Mouse (Mus musculus) E14TG2a.4 (cell line): ENCODE measurements around the gene Slc7a14.

Experiments used
- H3K27me3 ChIP-seq: 2 replicates; pipeline ENCODE4 v1.6.1; 2014; ENCODE audit warnings: low read length, control low read depth; ENCODE audit not compliant: insufficient read depth
- H3K36me3 ChIP-seq: 2 replicates; pipeline ENCODE4 v1.6.1; 2014; ENCODE audit warnings: low read length, control low read depth; ENCODE audit not compliant: insufficient read depth
- H3K4me1 ChIP-seq: replicated peaks from 2 replicates; pipeline ENCODE4 v1.6.1; 2014; ENCODE audit warnings: low read depth, low read length, control low read depth
- H3K4me3 ChIP-seq: replicated peaks from 2 replicates; pipeline ENCODE4 v1.5.1; 2014; ENCODE audit warnings: mild to moderate bottlenecking, low read length
- H3K9me3 ChIP-seq: 2 replicates; pipeline ENCODE4 v1.6.1; 2014; ENCODE audit warnings: low read length, control low read depth
- CTCF ChIP-seq: conservative IDR thresholded peaks from 2 replicates; pipeline ENCODE4 v1.5.1; 2014; ENCODE audit warnings: low read length
- NANOG ChIP-seq: IDR thresholded peaks from 2 replicates; pipeline ENCODE4 v1.6.1; 2014; ENCODE audit warnings: borderline replicate concordance, low read length, mixed read lengths
- POU5F1 ChIP-seq: IDR thresholded peaks from 2 replicates; pipeline ENCODE4 v1.6.1; 2014; ENCODE audit warnings: low read length, borderline replicate concordance

Gene Slc7a14

GRCm38 (mm10) chr3:31254427-31254826 lies 55.8 kb downstream of the Slc7a14 start:
- no peaks in the 10 kb centered on the region for H3K36me3 ChIP-seq
- H3K27me3 ChIP-seq = no peaks in the 10 kb centered on the region
- 0 out of 2 replicates have a peak, but pooled peaks cover 4% of the 10 kb centered on the region for H3K4me1 ChIP-seq
- TF ChIP-seq CTCF = no peak
- no peak for TF ChIP-seq NANOG
- TF ChIP-seq POU5F1 = no peak
- H3K4me3 ChIP-seq = no peak overlapping the region
- peaks cover 6% of the 10 kb centered on the region; the same call in 1 of the 2 replicates for H3K9me3 ChIP-seq

- Histone ChIP-seq H3K27me3 (no peaks in the 10 kb centered on the region), H3K4me3 (no peak overlapping the region), H3K36me3 (no peaks in the 10 kb centered on the region), H3K9me3 (peaks cover 6% of the 10 kb centered on the region; the same call in 1 of the 2 replicates), H3K4me1 (0 out of 2 replicates have a peak, but pooled peaks cover 4% of the 10 kb centered on the region)
- TF ChIP-seq POU5F1 (no peak), NANOG (no peak), CTCF (no peak)
Measured at GRCm38 (mm10) chr3:31253862-31254261, 56.3 kb downstream of the Slc7a14 start.

DNA sequence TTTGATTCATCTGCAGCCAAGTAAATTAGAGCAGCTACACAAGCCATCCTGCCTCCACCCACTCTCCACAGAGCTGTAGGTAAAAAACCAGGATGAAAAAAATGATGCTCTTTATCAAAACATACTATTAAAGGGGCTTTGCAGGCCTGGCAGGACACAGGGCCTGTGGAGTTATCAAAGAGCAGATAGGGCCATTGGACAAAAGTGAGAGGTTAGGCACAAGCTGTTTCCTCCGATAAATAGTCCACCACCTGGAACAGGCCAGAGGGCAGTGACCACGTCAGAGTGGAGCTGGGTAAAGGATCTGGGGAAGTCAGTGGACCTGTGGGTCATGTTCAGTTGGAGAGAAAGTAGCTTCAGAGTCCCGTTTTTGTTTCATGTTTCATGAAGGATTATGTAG lies 57.6 kb downstream of the Slc7a14 start:
- no peaks in the 10 kb centered on the region for H3K9me3 ChIP-seq
- H3K27me3 ChIP-seq = no peaks in the 10 kb centered on the region
- H3K36me3 ChIP-seq = no peaks in the 10 kb centered on the region
- TF ChIP-seq CTCF (no peak), NANOG (no peak), POU5F1 (no peak)
- 0 out of 2 replicates have a peak, but pooled peaks cover under 1% of the 10 kb centered on the region for H3K4me1 ChIP-seq
- no peak overlapping the region for H3K4me3 ChIP-seq

DNA sequence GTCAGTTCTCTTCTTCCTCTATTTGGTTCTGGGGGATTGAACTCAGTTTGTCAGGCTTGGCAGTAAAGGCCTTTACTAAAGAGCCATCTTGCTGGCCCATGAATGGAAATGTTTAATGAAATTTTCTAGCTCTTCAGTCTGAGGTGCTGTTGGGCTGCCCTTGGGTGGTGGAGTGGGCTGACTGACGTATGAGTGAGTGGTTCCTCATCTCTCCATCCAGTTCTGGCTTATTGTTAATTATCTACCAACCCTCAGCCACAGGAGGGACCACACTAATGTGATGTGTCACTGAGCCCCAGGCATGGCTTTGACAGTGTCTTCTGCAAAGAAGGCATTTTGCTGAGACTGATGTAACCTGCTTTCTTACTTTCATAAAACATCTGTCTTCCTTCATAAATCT lies 66.7 kb downstream of the Slc7a14 start:
- H3K9me3 ChIP-seq = no peaks in the 10 kb centered on the region
- no peak overlapping the region for H3K4me3 ChIP-seq
- no peaks in the 10 kb centered on the region for H3K4me1 ChIP-seq
- no peaks in the 10 kb centered on the region for H3K27me3 ChIP-seq
- no peak for TF ChIP-seq CTCF
- no peaks in the 10 kb centered on the region for H3K36me3 ChIP-seq

DNA sequence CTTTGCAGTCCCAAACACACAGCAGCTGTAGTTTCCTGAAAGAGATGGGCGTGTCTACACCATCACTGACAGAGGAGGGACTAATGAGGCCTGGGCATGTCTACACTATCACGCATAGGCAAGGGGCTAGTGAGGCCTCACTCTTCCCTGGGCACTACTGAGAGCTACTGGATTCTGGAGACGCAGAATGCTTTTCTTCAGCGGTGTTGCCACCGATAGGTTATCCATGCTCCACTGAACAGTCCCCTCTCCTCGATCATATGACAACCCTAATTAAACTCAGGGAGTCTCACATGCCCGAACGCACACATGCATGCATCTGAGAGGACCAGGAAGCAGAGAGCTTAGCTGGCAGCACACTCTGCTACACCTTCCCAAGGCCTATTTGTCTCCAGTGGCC lies 69.3 kb downstream of the Slc7a14 start:
- no peaks in the 10 kb centered on the region; the same call in 1 of the 2 replicates for H3K9me3 ChIP-seq
- TF ChIP-seq POU5F1 (no peak), CTCF (no peak), NANOG (no peak)
- H3K4me1 ChIP-seq = no peaks in the 10 kb centered on the region
- no peaks in the 10 kb centered on the region for H3K36me3 ChIP-seq
- H3K27me3 ChIP-seq = no peaks in the 10 kb centered on the region
- no peak overlapping the region for H3K4me3 ChIP-seq

- no peaks in the 10 kb centered on the region for H3K4me1 ChIP-seq
- H3K36me3 ChIP-seq = no peaks in the 10 kb centered on the region
- no peak for TF ChIP-seq NANOG
- TF ChIP-seq POU5F1 = no peak
- no peak for TF ChIP-seq CTCF
Measured at GRCm38 (mm10) chr3:31239645-31240044, 70.5 kb downstream of the Slc7a14 start.

DNA sequence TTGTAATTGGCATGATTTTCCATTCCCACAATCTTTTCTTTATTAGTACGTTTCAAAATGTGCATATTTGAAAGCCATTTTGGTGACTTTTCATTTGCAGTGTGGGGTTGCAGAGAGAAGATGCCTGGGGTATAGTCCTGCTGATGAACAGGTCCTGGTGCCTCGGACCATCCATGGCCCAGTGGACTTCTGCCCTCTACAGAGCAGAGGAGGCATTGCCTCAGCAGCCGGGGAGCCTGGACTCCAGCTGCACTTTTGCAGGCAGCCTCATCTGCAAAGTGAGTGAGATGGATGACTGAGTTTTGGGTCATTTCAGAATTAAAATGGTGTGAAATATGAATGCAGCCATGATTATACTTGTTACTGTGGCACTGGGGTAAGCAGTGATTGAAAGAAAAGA lies 72.2 kb downstream of the Slc7a14 start:
- H3K36me3 ChIP-seq = no peaks in the 10 kb centered on the region
- H3K9me3 ChIP-seq = no peaks in the 10 kb centered on the region; the same call in 1 of the 2 replicates
- H3K4me1 ChIP-seq = no peaks in the 10 kb centered on the region
- H3K27me3 ChIP-seq = no peaks in the 10 kb centered on the region
- peak; percentile 47 for TF ChIP-seq CTCF
- TF ChIP-seq POU5F1 = no peak
- TF ChIP-seq NANOG = no peak
- H3K4me3 ChIP-seq = no peak overlapping the region

More at GRCm38 (mm10) chr3:31239645-31240044, 70.5 kb downstream of the Slc7a14 start:
- Histone ChIP-seq H3K27me3 (no peaks in the 10 kb centered on the region), H3K9me3 (no peaks in the 10 kb centered on the region; the same call in 1 of the 2 replicates), H3K4me3 (no peak overlapping the region)

- Histone ChIP-seq H3K4me3 (no peak overlapping the region), H3K9me3 (peaks cover 3% of the 10 kb centered on the region), H3K4me1 (no peaks in the 10 kb centered on the region), H3K27me3 (no peaks in the 10 kb centered on the region), H3K36me3 (no peaks in the 10 kb centered on the region)
- TF ChIP-seq POU5F1 = no peak
- no peak for TF ChIP-seq NANOG
- no peak for TF ChIP-seq CTCF
Measured at GRCm38 (mm10) chr3:31236146-31236545, 74.0 kb downstream of the Slc7a14 start.

DNA sequence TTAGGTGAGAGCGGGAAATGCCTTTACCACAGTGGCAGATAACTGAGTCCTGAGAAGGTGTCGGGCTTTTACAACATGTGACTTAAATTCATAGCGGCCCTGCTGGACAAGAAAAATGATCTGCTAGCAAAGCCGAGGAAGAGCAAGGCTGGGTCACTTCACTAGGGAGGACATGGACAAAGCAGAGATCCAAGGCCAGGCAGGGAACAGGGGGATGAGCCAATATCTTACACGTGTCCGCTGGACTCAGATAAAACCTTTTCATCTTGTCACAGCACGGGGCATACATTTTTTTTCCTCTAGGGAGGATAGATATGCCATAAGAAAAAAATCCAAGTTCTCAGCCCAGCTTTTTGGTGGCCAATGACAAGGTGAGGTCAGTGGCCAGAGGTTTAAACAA lies 75.8 kb downstream of the Slc7a14 start:
- no peaks in the 10 kb centered on the region for H3K27me3 ChIP-seq
- no peak for TF ChIP-seq NANOG
- TF ChIP-seq POU5F1 = no peak
- TF ChIP-seq CTCF = no peak

More for the DNA sequence above, 75.8 kb downstream of the Slc7a14 start:
- no peaks in the 10 kb centered on the region for H3K4me1 ChIP-seq
- H3K36me3 ChIP-seq = no peaks in the 10 kb centered on the region
- no peak overlapping the region for H3K4me3 ChIP-seq
- peaks cover 16% of the 10 kb centered on the region for H3K9me3 ChIP-seq
